Mouse (Mus musculus) embryo, embryonic 10.5 days (tissue): Measurements from ENCODE around the gene Slmap.
"Not testable (repeated sequence)": the region's sequence is repeated elsewhere in the genome, so short reads cannot be mapped to it uniquely, and the experiment has no call there.

Source experiments
- DNase-seq: peaks from one replicate; pipeline ENCODE4 v3.0.0-alpha.2; 2015; ENCODE audit warnings: low spot score

Slmap gene

GRCm38 (mm10) chr14:26534757-26535479 is at the start of gene Slmap:
Gene Slmap (minus strand): TSS chr14:26534931.
- peak; percentile 100 for DNase-seq

GRCm38 (mm10) chr14:26583645-26584044 is 48.9 kb upstream of the Slmap start:
- no peak for DNase-seq

GRCm38 (mm10) chr14:26579346-26580343 is 44.9 kb upstream of the Slmap start:
- peak; percentile 95 for DNase-seq

- peak; percentile 22 for DNase-seq
Observed at GRCm38 (mm10) chr14:26578791-26579191, 44.1 kb upstream of the Slmap start.

GRCm38 (mm10) chr14:26576255-26576780 is 41.6 kb upstream of the Slmap start:
- no peak for DNase-seq

GRCm38 (mm10) chr14:26573556-26573955 is 38.8 kb upstream of the Slmap start, which contains the start of gene Dennd6a:
Gene Dennd6a (plus strand): TSS chr14:26573856.
- DNase-seq: not testable (repeated sequence)

- no peak for DNase-seq
Observed at GRCm38 (mm10) chr14:26571951-26572675, 37.4 kb upstream of the Slmap start.

- no peak for DNase-seq
Observed at GRCm38 (mm10) chr14:26569880-26570279, 35.1 kb upstream of the Slmap start.

- DNase-seq: no peak
Observed at GRCm38 (mm10) chr14:26562247-26562646, 27.5 kb upstream of the Slmap start.

- no peak for DNase-seq
Observed at GRCm38 (mm10) chr14:26558536-26558935, 23.8 kb upstream of the Slmap start.

- peak; percentile 46 for DNase-seq
Observed at GRCm38 (mm10) chr14:26557581-26557980, 22.9 kb upstream of the Slmap start.

- DNase-seq: no peak
Observed at GRCm38 (mm10) chr14:26552853-26553252, 18.1 kb upstream of the Slmap start.

GRCm38 (mm10) chr14:26552441-26552840 is 17.7 kb upstream of the Slmap start:
- no peak for DNase-seq

GRCm38 (mm10) chr14:26550712-26551111 is 16.0 kb upstream of the Slmap start:
- no peak for DNase-seq

GRCm38 (mm10) chr14:26547516-26548488 is 13.1 kb upstream of the Slmap start:
- DNase-seq: no peak

GRCm38 (mm10) chr14:26542136-26542535 is 7.4 kb upstream of the Slmap start:
- DNase-seq: no peak

GRCm38 (mm10) chr14:26540577-26540976 is 5.8 kb upstream of the Slmap start:
- no peak for DNase-seq

GRCm38 (mm10) chr14:26539241-26539640 is 4.5 kb upstream of the Slmap start:
- DNase-seq: no peak

- DNase-seq: peak; percentile 66
Observed at GRCm38 (mm10) chr14:26533821-26534756, 642 bp downstream of the Slmap start.
